Mouse (Mus musculus): Measurements from ENCODE around the gene Npy. TPM values are rescaled to one million over a fixed set of nuclear protein-coding genes. Genes with fewer than 3 reads are reported as not detected.

Gene Npy
- not detected for polyA plus RNA-seq (2015; fragmentation: Illumina TruSeq; extraction: RNeasy Lipid Tissue Mini Kit (QIAGEN cat#74804); ENCODE audit: insufficient read depth, low replicate concordance)

GRCm38 (mm10) chr6:49821961-49822870 is at the start of gene Npy:
TSS of gene Npy (plus strand) at chr6:49822710.

